Mouse (Mus musculus) right cerebral cortex, postnatal 4 days (tissue): ENCODE results near the gene B4galnt1.
A peak's percentile ranks its signal among the peaks of the same experiment; 100 is the strongest.
"Not testable (repeated sequence)": the region's sequence is repeated elsewhere in the genome, so short reads cannot be mapped to it uniquely, and the experiment has no call there.

ENCODE experiments used
- DNase-seq: peaks from one replicate; pipeline ENCODE4 v3.0.0-alpha.2; 2022

The B4galnt1 gene

DNA sequence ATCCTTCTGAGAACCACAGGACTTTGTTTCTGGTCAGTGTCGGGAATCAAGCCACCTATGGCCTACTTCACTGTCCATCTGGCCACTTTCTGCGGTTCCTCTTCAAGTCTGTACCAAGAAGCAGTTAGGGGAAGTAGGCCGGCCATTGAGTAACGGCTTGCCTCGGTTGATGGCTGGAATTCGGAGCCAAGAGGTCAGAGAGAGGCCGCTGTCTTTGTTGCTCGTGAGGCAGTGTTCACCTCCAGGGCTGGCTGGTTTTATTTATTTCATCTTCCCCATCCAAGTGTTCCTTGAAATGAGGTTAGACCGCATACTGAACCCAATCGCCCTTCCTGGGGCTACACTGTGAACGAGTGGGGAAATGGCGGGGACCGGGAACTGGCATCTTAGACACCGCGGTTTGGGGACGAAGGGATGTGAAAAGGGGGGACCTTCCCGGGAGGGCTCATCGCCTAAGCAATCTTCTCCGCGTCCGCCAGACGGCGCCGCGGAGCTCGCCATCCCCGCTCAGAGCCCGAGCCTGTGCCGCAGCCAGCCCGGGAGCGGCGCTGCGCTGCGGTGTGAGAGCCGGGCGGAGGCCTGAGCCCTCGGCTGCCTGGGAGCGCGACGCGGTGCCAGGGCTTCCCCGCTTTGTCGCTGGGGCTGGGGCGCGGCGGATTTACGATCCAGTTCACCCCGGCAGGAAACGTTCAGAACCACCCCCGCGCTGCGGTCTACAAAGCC is at the start of gene B4galnt1:
Gene B4galnt1, plus strand, starts transcription at position 595 of the 723 bp plus-strand sequence.
- DNase-seq, result peak; percentile 77

DNA sequence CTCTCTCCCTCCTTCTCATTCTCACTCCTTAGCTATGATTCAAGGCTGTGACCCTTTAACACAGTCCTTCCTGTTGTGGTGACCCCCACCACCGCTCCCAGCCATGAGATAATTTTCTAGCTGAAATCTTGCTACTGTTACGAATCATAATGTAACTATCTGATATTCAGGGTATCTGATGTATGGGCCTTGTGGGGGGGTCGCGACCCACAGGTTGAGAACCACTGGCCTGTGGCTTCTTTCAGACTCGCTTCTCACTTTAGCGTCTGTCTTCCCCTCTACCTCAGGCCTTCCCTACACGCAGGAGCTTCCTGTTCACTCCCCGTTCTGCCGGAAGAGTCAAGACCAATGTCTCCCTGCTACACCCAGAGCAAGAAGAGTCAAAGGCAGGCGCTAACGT is 46.6 kb upstream of the B4galnt1 start:
- DNase-seq, result no peak

DNA sequence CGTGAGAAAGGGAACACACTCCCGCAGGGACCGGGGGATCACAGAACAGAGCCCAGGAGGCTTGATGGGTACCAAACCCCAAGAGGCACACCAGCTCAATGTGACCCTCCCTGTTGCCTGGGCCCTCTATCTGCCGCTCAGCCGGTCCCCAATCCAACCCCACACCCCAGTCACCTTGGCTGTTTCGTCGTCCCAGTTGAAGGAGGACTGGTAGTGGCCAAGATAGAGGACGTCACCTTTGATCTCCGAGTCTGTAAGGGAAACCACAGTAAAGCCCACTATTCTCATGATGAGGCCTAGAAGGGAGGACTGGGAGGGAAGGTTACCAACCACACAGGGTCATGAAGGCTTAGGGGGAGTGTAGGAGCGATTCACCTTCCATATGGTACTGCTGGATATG is 45.8 kb upstream of the B4galnt1 start:
- DNase-seq, result no peak

DNA sequence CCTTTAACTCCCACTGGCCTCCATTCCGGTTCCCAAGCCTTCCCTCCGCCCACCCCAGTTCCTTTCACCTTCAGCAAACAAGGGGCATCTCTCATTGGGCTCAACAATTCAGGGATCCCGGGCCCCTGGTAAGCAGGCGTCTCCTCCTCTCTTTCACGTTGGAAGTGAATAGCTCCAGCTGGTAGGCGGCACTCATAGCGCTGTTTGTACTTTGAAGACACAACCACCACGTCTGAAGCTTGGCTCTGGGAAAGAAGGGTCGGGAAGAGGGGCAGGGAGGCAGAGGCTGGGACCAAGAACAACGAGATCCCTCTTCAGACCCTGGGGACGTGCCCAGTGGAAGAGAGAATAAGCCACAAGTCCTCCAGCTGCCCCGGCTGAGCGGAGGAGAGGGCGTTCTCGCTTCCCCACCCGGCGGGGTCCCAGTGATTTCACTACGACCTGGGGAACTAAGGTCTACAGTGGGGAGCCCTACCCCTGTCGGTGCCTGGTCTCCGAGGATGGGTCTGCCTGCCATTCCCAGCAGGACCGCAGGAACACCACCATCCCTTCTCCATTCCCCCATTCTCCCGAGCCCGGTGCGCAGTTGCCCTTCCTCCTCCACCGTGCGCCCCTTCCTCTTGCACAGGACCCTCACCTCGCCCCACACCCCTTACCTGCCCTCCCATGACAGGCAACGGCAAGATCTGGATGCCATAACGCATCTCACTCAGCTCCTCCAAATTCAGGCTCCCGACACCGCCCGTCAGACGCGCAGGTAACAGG is 44.5 kb upstream of the B4galnt1 start:
- peak; percentile 35 for DNase-seq

- peak; percentile 91 for DNase-seq
These were observed 44.0 kb upstream of the B4galnt1 start, which contains the start of gene Os9 for GRCm38 (mm10) chr10:127121066-127121477. Gene Os9 (minus strand): TSS chr10:127121131.

DNA sequence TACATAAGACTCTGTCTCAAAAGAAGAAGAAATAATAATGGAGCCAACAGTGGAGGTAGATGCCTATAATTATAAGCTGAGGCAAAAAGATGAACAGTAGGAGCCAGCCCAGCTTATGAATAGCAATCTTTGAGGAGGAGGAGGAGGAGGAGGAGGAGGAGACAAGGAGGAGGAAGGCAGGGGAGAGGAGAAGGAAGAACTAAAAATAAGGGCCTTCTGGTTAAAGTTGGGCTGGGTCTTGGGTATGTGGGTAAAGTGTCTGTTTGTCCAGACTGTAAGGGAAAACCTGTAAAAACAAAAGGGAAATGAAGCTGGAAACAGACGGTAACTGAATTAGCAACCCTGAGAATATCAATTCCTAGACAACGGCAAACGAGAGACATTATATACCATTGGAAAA is 43.0 kb upstream of the B4galnt1 start:
- no peak for DNase-seq

GRCm38 (mm10) chr10:127122784-127123435 is 42.1 kb upstream of the B4galnt1 start:
- peak; percentile 31 for DNase-seq

DNA sequence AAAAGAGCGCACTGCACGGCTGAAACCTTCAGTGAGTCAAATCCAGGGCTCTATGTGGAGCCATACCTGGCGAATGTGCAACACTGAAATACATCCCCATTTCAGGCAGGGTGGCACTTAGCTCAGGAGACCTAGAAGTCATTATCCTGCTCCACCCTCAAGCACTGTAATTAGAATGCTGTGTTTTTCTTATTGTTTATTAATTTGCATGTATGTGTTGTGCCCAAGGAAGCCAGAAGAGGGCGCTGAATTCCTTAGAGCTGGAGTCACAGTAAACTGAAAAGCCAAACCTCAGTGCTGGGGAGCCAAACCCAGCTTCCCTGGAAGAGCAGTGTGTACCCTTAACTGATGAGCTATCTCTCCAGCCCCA is 41.6 kb upstream of the B4galnt1 start:
- peak; percentile 73 for DNase-seq

GRCm38 (mm10) chr10:127125210-127126001 is 39.6 kb upstream of the B4galnt1 start:
- DNase-seq, result no peak

DNA sequence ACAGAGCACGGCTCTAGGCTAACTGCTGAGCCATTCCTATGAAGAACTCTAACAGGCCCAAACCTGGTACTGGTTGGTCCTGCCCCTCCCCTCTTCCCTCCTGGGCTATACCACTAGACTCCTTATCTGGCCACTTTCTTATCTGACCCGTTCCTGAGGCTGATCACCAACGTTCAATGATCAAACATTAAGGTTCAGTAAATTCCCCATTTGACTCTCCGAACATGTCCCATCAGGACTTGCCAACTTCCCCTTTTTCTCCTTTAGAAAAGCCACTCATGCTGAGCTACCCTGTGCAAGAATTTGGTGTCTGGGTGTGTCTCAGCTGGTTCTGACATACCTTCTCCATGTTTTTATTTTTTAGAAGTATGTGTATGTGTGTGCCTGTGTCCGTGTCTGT is 38.4 kb upstream of the B4galnt1 start:
- DNase-seq, result no peak

DNA sequence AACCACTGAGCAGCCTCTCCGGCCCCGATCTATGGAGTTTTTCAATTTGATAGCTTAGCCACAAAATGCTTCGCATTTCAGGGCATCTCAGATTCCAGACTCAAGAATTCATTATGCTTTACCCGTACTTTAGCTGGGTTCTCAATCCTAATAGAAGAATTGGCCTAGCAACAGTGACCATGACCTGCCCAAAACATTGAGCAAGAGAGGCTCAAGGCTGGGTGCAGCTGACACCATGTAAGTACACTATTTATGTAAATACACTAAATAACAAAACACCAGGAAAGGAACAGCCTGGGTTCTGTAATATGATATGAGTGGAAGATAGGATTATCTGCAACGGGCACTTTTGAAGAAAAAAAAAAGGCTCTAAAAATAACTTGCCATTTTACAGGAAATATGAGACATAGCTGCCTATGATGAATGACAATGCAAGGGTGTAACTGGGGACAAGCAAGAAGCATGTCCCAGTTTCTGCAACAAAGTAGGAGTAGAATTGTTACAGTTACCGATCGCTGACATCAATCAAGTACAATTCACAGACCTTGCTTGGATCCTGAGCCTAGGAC is 37.2 kb upstream of the B4galnt1 start:
- no peak for DNase-seq

DNA sequence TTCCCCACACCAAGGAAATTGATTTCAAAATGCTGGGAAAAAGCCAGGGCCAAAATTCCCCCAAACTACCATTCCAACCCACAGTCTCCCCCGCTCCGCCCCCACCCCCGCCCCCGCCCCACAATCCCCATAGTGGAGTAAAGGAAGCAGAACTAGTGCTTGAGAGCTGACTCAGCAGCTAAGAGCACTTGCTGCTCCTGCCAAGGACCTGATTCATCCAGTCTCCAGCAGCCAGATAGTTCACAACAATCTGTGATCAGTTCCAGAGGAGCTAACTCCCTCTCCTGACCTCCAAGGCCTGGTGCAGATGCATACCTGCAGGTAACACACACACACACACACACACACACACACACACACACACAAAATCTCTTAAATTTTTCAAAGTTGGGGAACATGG is 35.6 kb upstream of the B4galnt1 start:
- no peak for DNase-seq

GRCm38 (mm10) chr10:127132469-127132868 is 32.6 kb upstream of the B4galnt1 start:
- no peak for DNase-seq

- DNase-seq, result not testable (repeated sequence)
These were observed 30.5 kb upstream of the B4galnt1 start for GRCm38 (mm10) chr10:127134394-127135035.

- no peak for DNase-seq
These were observed 29.7 kb upstream of the B4galnt1 start for GRCm38 (mm10) chr10:127135118-127135836.

DNA sequence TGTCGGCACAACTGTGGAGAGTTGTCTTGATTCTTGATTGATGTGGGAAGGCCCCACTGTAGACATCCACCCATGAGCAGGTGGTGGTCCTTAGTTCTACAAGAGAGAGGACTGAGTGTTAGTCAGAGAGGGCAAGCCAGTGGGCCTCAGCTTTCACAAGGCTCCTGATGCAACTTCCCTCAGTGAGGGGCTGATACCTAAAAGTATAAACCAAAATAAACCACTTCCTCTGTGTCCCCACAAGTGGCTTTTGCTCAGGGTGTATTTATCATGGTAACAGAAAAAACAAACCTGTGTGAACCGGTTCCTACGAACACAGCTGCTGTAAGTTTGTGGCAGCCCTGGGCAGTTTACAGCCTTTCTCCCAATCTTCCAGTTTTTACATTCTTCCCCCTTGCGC is 28.5 kb upstream of the B4galnt1 start:
- no peak for DNase-seq

- DNase-seq, result no peak
These were observed 27.1 kb upstream of the B4galnt1 start for GRCm38 (mm10) chr10:127137896-127138295.

GRCm38 (mm10) chr10:127138328-127139141 is 26.5 kb upstream of the B4galnt1 start:
- no peak for DNase-seq

DNA sequence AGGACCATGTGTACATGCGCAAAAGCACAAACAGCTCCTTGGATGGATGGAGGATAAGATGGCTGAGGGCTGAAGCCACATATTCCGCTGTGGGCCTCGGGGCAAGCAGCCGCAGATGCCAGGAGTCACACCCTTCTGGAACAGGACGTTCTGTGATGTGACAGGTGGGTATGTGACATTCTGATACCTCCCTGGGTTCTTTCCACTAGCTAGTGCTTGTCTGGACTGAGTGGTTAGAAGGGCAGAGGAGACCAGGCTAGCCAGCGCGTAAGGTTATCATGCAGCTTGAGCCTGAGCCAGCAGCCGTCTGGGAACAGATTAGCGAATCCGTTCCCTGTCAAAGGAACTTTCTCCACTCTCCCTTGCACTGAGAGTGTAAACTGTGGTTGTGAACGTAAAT is 24.1 kb upstream of the B4galnt1 start:
- no peak for DNase-seq

DNA sequence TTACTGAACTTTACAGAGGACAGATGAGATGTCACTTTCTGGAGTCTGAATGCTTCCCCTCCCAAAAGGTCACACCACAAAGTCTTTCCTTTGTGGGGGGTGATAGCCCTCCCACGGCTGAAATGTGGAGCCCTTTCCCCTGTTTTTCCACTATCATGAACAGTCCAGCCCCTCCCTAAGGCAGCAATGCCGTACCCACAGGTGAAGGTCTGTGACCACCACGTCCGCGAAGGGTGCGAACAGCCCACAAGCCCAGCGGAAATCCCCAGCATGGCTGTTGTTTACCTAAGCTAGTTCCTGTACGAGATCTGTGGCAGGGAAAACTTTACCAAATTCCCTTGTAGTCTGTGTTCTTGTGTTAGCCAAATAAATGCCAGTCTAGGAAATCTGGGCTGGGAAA is 23.5 kb upstream of the B4galnt1 start:
- no peak for DNase-seq
